Mouse (Mus musculus): ENCODE measurements around the gene Dennd1a.
A peak's percentile ranks its signal among the peaks of the same experiment; 100 is the strongest.
"Not testable (repeated sequence)": the region's sequence is repeated elsewhere in the genome, so short reads cannot be mapped to it uniquely, and the experiment has no call there.

Gene Dennd1a

GRCm38 (mm10) chr2:37985690-37986222 is 301.4 kb downstream of the Dennd1a start:
- DNase-seq (ENCODE audit: extremely low spot score, low read depth, low spot score), result peak; percentile 86

GRCm38 (mm10) chr2:37982714-37983113 is 304.5 kb downstream of the Dennd1a start:
- no peak for DNase-seq (ENCODE audit: extremely low spot score, low read depth, low spot score)

- no peak for DNase-seq (ENCODE audit: extremely low spot score, low read depth, low spot score)
Observed at GRCm38 (mm10) chr2:37981562-37982403, 305.4 kb downstream of the Dennd1a start.

- DNase-seq (ENCODE audit: extremely low spot score, low read depth, low spot score), result peak; percentile 79
Observed at GRCm38 (mm10) chr2:37974201-37974600, 313.0 kb downstream of the Dennd1a start.

DNA sequence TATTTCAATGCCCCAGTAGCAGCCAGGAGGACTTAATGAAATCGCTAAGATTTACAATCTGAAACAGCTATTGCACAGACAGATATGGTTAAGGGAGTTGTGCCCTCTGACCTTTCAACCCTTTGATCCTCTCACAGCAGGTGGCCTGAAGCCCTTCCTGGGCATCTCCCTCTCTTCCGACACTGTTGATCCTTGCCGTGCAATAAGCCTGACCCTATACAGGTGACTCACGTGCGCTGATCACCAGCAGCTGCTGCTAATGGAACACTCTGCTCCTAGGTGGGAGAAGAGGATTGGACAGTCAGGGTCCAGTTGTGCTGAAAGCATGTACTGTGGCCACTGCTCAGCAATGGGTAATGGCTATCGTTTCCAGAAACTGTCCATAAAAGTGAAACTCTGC is 314.6 kb downstream of the Dennd1a start:
- peak; percentile 87 for DNase-seq (ENCODE audit: extremely low spot score, low read depth, low spot score)

DNA sequence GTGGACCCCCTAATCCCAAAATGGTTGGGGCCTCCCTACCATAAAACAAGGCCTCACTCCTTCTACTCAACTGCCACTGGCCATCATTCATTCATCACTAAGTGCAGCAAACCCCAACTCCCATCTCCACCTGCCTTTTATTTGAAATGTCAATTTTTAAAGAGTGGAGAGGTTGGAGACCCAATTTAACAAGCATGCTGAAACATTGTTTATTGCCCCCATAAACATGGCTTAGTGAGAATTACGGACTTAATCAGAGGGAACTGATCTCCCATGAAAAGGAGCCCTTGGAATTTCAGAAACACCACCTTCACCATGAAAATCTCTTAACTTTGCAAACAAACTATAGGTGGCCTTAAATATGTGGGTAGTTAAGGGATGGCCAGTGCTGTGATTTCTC is 315.5 kb downstream of the Dennd1a start:
- DNase-seq (ENCODE audit: extremely low spot score, low read depth, low spot score), result peak; percentile 86

DNA sequence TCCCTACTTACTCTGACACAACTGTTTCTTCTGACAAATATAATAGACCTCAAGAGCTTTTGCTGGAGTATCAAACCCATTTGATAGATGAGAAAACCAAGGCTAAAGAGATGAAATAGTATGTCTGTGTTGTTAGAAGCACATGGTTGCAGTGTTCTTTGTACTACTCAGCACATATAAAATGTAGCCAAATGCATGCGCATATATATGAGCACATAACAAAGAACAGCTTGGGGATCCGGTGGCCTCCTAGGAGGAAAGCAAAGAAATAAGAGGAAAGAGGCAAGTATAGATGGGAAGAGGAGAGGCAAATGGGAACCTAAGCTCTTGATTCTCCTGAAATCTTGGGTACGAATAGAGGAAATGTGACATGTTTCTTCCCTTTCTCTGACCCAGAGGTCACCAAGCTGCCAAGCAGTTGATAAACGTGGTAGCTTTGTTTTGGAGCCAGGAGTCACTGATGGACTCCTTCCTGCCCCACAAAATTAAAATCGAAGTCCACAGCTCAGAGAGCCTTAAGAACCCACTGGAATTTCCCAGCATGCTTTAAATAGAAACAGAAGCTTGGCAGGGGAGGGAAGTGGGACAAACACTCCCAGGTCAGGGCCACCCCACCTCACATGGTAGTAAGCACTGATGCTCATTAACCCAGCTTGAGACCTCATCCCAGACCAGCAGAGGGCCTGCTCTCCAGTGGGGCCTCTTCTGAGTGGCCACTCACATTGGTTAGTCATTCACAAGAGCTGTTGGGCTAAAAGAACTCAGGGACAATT is 317.3 kb downstream of the Dennd1a start:
- DNase-seq (ENCODE audit: extremely low spot score, low read depth, low spot score), result no peak

DNA sequence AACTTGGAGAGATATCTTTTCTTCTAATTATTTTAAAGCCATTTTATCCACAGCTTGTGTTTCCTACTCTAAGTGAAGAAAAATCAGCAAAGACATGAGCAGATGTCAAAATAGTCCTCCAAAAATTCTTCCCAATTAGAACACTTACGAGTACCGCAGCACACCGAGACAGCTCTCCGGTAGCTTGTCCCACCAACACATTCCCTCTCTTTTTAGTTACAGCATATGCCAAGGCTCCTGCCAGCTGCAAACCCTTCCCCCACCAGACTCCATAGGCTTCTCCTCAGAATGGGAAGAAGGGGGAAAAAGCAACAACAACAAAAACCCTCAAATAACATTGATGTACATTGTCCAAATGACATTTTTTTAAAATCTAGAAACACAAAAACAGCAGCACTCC is 322.7 kb downstream of the Dennd1a start:
- no peak for DNase-seq (ENCODE audit: extremely low spot score, low read depth, low spot score)

GRCm38 (mm10) chr2:37963362-37963761 is 323.8 kb downstream of the Dennd1a start:
- DNase-seq (ENCODE audit: extremely low spot score, low read depth, low spot score), result no peak

- no peak for DNase-seq (ENCODE audit: extremely low spot score, low read depth, low spot score)
Observed at GRCm38 (mm10) chr2:37948424-37948823, 338.8 kb downstream of the Dennd1a start.

DNA sequence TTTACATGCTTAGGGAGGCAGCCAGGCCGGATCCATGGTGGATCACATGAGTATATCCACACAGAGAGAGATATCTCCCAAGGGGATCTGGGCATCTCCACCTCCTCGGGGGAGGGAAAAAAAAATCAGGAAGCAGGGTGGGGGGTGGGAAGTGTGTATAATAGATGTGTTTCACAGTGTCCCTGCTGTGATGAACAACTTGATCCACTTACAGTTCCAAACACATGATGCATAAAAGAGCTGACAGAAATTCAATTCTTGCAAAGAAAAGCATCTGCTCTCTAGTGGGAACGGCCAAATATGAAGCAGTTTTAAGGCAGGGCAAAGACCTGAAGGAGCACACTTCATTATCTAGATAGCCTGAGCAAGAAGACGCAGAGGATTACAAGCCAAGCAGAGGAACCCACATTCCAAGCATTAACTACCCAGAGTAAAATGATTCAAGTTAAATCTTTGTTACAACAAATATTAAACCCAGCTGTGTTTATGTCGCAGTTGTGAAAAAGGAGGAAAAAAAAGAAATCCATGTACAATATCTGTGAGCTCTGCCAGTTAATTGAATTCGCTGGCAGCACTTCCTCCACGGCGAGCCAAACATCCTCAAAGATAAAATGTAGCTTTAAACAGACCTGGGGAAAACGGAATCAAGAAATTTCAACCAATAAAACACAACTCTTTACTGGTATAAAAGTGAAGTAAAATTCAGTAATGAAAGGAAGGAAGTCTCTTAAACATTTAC is 341.4 kb downstream of the Dennd1a start:
- DNase-seq (ENCODE audit: extremely low spot score, low read depth, low spot score), result no peak

DNA sequence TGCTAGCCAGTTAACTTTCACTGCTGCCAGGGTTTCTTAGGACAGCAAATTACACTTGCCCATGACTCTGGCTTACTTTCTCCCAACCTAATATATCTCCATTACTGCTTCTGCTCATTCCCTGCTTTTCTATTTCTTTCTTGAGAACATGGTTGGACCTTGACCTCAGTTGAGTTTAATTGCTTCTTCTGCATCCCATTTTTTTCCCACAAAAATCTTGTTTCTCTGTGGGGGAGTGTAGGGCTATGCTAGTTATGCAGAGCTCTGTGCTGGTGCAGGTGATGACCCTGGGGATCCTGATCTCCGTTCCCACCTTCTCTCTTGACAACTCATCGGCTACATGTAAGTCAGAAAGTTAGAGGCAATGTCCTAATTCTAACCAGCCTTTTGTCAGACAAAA is 344.3 kb downstream of the Dennd1a start:
- DNase-seq (ENCODE audit: extremely low spot score, low read depth, low spot score), result no peak

DNA sequence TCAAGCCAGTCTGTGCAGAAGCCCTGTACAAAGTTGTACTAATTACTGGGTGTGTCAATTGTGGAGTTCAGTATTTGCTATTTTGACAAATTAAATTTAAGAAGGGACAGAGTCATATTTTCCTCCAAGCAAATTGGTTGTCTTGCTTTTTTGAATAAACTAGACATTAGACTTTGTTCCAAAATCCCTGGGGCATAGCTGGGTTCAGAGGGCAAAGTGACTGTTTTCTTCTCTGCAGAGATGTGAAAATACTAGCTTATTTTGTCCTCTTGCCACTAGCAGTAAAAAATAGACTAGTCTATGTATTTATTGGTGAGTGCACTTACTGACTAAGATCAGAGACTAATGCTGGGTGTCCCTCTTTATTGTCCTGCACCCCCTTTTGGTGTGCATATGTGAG is 345.4 kb downstream of the Dennd1a start:
- no peak for DNase-seq (ENCODE audit: extremely low spot score, low read depth, low spot score)

DNA sequence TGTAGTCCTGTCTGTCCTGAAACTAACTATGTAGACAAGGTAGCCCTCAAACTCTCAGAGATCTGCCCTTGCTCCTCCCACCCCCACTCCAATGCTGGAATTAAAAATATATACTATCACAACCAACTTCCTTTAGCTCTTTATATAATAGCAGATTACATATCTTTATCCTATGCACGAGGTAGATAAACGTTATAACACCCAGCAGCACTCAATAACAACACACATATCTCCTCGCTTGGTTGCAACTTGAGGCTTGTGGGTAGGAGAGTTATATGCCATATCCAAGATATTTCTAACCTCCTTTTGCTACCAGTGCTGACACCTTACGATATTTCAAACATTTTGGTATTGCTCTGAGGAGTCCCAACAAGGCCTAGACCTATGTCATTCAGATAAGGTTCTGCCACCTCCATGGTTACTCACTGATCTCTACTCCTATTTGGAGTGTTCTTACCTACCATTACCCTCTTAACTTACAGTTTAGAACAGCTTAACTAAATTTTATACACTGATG is 346.3 kb downstream of the Dennd1a start:
- DNase-seq (ENCODE audit: extremely low spot score, low read depth, low spot score), result no peak

- DNase-seq (ENCODE audit: extremely low spot score, low read depth, low spot score), result no peak
Observed at GRCm38 (mm10) chr2:37939997-37940396, 347.2 kb downstream of the Dennd1a start.

DNA sequence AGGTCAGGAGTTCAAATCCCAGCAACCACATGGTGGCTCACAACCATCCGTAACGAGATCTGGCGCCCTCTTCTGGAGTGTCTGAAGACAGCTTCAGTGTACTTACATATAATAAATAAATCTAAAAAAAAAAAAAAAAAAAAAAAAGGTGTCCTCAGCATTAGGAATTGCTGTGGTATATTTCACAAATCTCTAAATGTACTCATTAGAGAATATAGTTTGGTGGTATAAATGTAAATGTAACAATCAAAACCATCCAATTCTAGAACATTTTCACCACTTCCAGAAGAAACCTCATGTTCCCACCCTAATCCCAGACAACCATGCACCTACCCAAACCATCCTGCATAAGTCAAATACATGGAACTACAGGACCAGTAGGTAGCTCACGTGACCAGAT is 350.3 kb downstream of the Dennd1a start:
- DNase-seq (ENCODE audit: extremely low spot score, low read depth, low spot score), result not testable (repeated sequence)

GRCm38 (mm10) chr2:37932240-37932639 is 354.9 kb downstream of the Dennd1a start:
- no peak for DNase-seq (ENCODE audit: extremely low spot score, low read depth, low spot score)

- no peak for DNase-seq (ENCODE audit: extremely low spot score, low read depth, low spot score)
Observed at GRCm38 (mm10) chr2:37931018-37931930, 355.9 kb downstream of the Dennd1a start.

DNA sequence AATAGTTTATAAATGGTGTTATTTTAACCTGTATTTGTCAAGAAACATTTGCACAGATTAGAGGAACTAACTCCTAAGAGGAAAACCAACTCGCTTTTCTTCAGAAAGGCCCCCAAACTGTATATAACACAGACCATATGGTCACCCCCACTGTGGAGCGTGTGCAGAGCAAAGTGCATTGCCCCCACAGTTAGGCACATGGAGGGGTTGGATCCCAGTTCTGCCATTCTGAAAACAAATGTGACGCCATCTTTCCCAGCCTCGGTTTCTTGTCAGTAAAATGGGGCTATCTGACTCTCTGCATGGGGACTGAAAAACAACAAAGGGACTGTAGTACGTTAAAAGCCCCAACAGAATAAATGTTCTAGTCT is 361.1 kb downstream of the Dennd1a start:
- no peak for DNase-seq (ENCODE audit: extremely low spot score, low read depth, low spot score)
